Mouse (Mus musculus): Measurements from ENCODE around the gene Evi2b. TPM values are rescaled to one million over a fixed set of nuclear protein-coding genes. Genes with fewer than 3 reads are reported as not detected.

Evi2b gene
- 10 to 100 TPM; 59.4 to 66.3 TPM for polyA plus RNA-seq (2017; shearing (Covaris generic))

DNA sequence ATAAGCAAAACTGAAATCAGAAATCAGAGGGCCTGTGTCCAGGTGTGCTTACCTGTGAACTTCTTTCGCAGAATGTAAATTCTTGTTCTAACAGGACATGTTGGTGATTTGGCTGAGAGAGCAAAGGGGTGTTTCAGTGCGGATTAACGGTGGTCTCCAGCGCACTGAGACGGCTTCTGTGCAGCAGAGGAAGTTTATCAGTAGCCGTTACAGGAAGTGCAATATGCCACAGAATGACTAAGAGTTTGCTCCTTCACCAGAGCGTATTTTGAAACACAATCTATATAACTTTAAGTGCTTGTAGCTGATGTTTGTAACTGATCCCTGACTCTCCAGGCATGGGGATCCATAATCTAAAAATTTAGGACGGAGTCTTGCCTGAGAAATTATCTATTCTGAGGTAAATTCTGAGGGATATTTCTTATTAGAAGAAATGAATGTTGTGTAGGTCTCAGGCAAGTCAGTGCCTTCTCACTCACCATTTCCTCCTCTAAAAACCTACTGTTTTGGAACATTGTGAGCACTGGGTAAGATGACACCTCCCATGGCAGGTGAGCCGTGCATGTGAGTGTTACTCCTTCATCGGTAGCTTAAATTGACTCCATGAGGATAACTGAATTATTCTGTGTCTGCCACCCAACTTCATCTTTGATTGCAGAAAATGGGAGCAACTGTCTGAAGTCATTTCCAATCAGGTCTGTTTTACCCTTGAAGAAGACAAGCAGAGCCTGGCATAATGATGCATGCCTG lies at the start of gene Evi2b:
Gene Evi2b, minus strand, starts transcription at position 203 of the 750 bp plus-strand sequence.

DNA sequence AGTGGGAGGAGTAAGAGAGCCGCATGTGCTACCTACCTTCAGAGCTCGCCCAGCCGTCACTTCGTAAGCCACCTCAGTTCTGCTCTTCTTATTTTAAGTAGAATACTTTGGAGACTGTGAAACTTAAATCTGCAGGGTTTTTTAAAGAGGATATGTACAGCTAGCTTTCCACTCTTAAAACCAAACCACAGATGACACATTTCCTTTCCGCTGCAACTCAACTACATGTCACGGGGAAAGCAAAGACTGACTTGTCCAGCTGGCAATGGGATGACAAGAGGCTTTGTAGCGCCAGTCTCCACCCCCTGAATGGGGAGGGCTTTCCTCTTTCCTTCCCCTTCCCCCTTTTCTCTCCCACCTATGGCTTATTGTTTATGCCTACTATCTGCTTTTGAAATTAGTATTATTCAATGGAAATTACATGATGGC lies 6.8 kb upstream of the Evi2b start, which contains the start of the genes Evi2 and Evi2a:
Gene Evi2, minus strand, starts transcription at position 257 of the 429 bp plus-strand sequence.
Gene Evi2a, minus strand, starts transcription at position 277 of the 429 bp plus-strand sequence.

DNA sequence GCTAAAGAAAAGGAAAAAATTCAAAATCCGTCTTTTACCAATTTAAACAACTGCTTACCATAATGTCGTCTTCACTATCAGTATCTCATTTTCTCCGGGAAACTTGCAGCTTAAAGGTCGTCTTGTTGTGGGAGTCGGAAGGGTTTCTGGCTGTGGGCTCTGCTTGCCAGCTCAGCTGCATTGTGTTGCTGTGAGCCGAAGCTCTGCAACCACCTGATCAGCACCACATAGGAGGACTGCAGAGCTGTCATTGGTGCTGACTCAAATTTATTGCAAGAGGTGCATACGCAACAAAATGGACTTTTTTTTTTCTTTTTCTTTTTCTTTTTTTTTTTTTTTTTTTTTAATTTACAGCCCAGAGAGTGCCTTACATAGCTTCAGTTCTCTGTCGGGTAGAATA lies 19.7 kb downstream of the Evi2b start, which contains the start of gene Omg:
Gene Omg, minus strand, starts transcription at position 240 of the 400 bp plus-strand sequence.

Other genes with a start within 250 kb of the Evi2b start
- gene Gm9964, start 226.9 kb downstream of the Evi2b start, polyA plus RNA-seq (2017; shearing (Covaris generic)): under 1 TPM in 1 of 2 experiments, not detected in 1; 0.25 TPM
- gene Nf1, start 184.1 kb downstream of the Evi2b start, polyA plus RNA-seq (2017; shearing (Covaris generic)): 1 to 10 TPM; 1.3 to 2.1 TPM
- gene Omg, start 19.7 kb downstream of the Evi2b start, polyA plus RNA-seq (2017; shearing (Covaris generic)): not detected
- 1 to 10 TPM; 3.2 to 4.1 TPM for gene Evi2, start 6.8 kb upstream of the Evi2b start, polyA plus RNA-seq (2017; shearing (Covaris generic))
- 10 to 100 TPM; 28.2 to 33.4 TPM for gene Evi2a, start 6.8 kb upstream of the Evi2b start, polyA plus RNA-seq (2017; shearing (Covaris generic))
- 10 to 100 TPM; 16.5 to 24.6 TPM for gene Rab11fip4, start 67.5 kb upstream of the Evi2b start, polyA plus RNA-seq (2017; shearing (Covaris generic))